ENCODE assay signal across 13 mouse cellular contexts in the genomic region with DNA sequence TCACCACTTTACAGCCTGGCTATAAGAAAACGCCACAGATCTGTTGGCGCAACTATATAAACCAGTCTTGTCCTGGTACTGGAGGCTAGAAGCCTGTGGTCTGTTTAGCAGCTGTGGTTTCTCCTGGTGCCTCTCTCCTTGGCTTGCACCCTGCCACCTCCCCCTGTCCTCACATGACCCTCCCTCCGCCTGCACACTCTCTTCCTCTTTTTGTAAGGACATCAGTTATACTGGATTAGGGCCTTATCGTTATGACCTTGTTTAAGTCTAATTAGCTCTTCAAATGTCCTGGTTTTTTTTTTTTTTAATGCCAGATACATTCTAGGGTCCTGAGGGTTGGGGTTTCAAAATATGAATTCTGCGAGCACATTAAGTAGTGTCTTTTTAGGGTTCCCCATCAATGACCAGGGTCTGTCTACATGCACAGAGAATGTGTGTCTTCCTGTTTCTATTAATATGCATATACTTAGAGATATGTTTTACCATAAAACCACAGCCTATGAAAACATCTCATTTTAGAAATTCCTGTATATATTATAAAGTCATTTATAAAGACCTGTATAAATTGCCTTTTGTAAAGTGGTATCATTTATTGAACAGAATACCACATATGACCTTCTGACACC.
DNase-seq lines count a peak whose midpoint lies in the region; ATAC-seq and TF ChIP-seq lines count a peak whose summit lies in the region.
"Had no signal": no experiment of that assay in that cellular context is flagged by ENCODE, and none has a peak within 500 bp of the region (broad histone marks: within the 10 kb centered on the region; RNA-seq: fewer than 3 reads in every experiment).

No protein-coding gene starts in this region.

- peak; percentile 7 for DNase-seq in liver, embryonic 13.5 days
- no peak for DNase-seq in liver, embryonic 11.5 days (ENCODE audit: low spot score)
- DNase-seq in layer of hippocampus, adult 8-10 months (ENCODE audit: low spot score in 2 of 2), result no peak
- DNase-seq in embryo, embryonic 11 days, result no peak
- DNase-seq: cerebellum, postnatal 25 days; right cerebral cortex, postnatal 4 days had no signal

- no peaks in the 10 kb centered on the region for H3K4me1 ChIP-seq in liver, embryonic 13.5 days (replicated peaks)
- H3K4me1 ChIP-seq in liver, embryonic 11.5 days (replicated peaks; ENCODE audit: control insufficient read depth, insufficient read depth, low read length), result no peaks in the 10 kb centered on the region
- peaks cover 6% of the 10 kb centered on the region for H3K4me1 ChIP-seq in bone marrow macrophage, adult 2 months (ENCODE audit: control insufficient read depth, insufficient read depth, low read length)

- no peaks in the 10 kb centered on the region for H3K27me3 ChIP-seq in liver, embryonic 13.5 days
- H3K27me3 ChIP-seq in liver, embryonic 11.5 days (replicated peaks; ENCODE audit: control insufficient read depth, insufficient read depth, low read length), result no peaks in the 10 kb centered on the region
- H3K27me3 ChIP-seq: Patski had no signal

- no peak for ATAC-seq in liver, embryonic 13.5 days (ENCODE audit: low read depth)
- no peak for ATAC-seq in liver, embryonic 11.5 days (replicated peaks; ENCODE audit: low FRiP score)
- ATAC-seq in granulocyte monocyte progenitor cell, adult 5-6 weeks (replicated peaks; ENCODE audit: poor library complexity, severe bottlenecking), result peak; percentile 100
- 0 out of 2 replicates have a peak, but pooled peaks have one; percentile 70 for ATAC-seq in monocyte, adult 5-6 weeks (replicated peaks; ENCODE audit: insufficient number of reproducible peaks, low FRiP score, low TSS enrichment, poor library complexity, severe bottlenecking)
- ATAC-seq: Patski had no signal

- no peak overlapping the region for H3K4me3 ChIP-seq in liver, embryonic 13.5 days (replicated peaks)
- no peak overlapping the region for H3K4me3 ChIP-seq in liver, embryonic 11.5 days (ENCODE audit: low read depth, low read length)
- no peak overlapping the region for H3K4me3 ChIP-seq in bone marrow macrophage, adult 2 months (ENCODE audit: insufficient read depth, low read length)
- H3K4me3 ChIP-seq: layer of hippocampus, adult 2 months; myocyte had no signal

- no peaks in the 10 kb centered on the region for H3K36me3 ChIP-seq in liver, embryonic 13.5 days
- H3K36me3 ChIP-seq in liver, embryonic 11.5 days (ENCODE audit: control insufficient read depth, insufficient read depth, low read length), result no peaks in the 10 kb centered on the region

- no peak overlapping the region for H3K27ac ChIP-seq in liver, embryonic 13.5 days
- no peak overlapping the region for H3K27ac ChIP-seq in liver, embryonic 11.5 days (ENCODE audit: low read depth, low read length)
- peak overlapping the region; percentile 67 for H3K27ac ChIP-seq in bone marrow macrophage, adult 2 months (ENCODE audit: insufficient read depth, low read depth, low read length)
- H3K27ac ChIP-seq: hindbrain, embryonic 14.5 days; layer of hippocampus, adult 2 months had no signal

- H3K4me2 ChIP-seq in liver, embryonic 13.5 days, result no peak overlapping the region
- H3K4me2 ChIP-seq in liver, embryonic 11.5 days, result no peak overlapping the region
- H3K4me2 ChIP-seq: hindbrain, embryonic 14.5 days had no signal

- TF ChIP-seq CTCF in bone marrow macrophage, adult 2 months (IDR thresholded peaks at IDR 0.05; ENCODE audit: low read depth, low read length), result no peak

- H3K9me3 ChIP-seq in liver, embryonic 13.5 days (replicated peaks), result no peaks in the 10 kb centered on the region
- H3K9me3 ChIP-seq in liver, embryonic 11.5 days (ENCODE audit: control insufficient read depth, low read length), result no peaks in the 10 kb centered on the region

- no peak for TF ChIP-seq POLR2A in bone marrow macrophage, adult 2 months (IDR thresholded peaks at IDR 0.05; ENCODE audit: borderline replicate concordance, low read depth, low read length)

- H3K9ac ChIP-seq in liver, embryonic 13.5 days, result no peak overlapping the region
- H3K9ac ChIP-seq in liver, embryonic 11.5 days (ENCODE audit: low read depth, low read length), result no peak overlapping the region
- H3K9ac ChIP-seq: hindbrain, embryonic 14.5 days had no signal

- WGBS in liver, embryonic 13.5 days (ENCODE audit: insufficient replicate concordance), result 29% methylated on average over 5 of the region's 5 CpGs
- 47% methylated on average over 5 of the region's 5 CpGs for whole genome bisulfite sequencing in liver, embryonic 11.5 days

Comparison
In these comparisons a context has a peak if more than half of its experiments do, and no peak if none do; other contexts are left out.
1. ATAC-seq: peak in granulocyte monocyte progenitor cell, adult 5-6 weeks (single experiment) and monocyte, adult 5-6 weeks (single experiment); none in liver, embryonic 13.5 days (single experiment) and liver, embryonic 11.5 days (single experiment).